Mouse (Mus musculus): Measurements from ENCODE around the gene Rhoh. TPM values are rescaled to one million over a fixed set of nuclear protein-coding genes. Genes with fewer than 3 reads are reported as not detected.

Gene Rhoh
- polyA plus RNA-seq, 1 experiment from 2014 or later: 0.52 TPM

Other genes with a start within 250 kb of the Rhoh start
- gene Pds5a, start 162.9 kb upstream of the Rhoh start, polyA plus RNA-seq (2016; fragmentation: Nextera tagmentation; extraction: Ambion mirVana): 78.0 and 98.1 TPM in 2 replicates
- 21.6 and 31.1 TPM in 2 replicates for gene N4bp2, start 97.7 kb upstream of the Rhoh start, polyA plus RNA-seq (2016; fragmentation: Nextera tagmentation; extraction: Ambion mirVana)
- gene Chrna9, start 73.7 kb downstream of the Rhoh start, polyA plus RNA-seq (2016; fragmentation: Nextera tagmentation; extraction: Ambion mirVana): 0.31 and 1.0 TPM in 2 replicates
- gene 9130230L23Rik, start 143.1 kb downstream of the Rhoh start, polyA plus RNA-seq (2016; fragmentation: Nextera tagmentation; extraction: Ambion mirVana): 0.35 and 0.39 TPM in 2 replicates

Data from hindbrain, embryonic 10.5 days (tissue).